Mouse (Mus musculus) stomach, embryonic 16.5 days (tissue): Measurements from ENCODE around the gene Tnks1bp1. TPM values are rescaled to one million over a fixed set of nuclear protein-coding genes. Genes with fewer than 3 reads are reported as not detected.

Experiments used
- ATAC-seq: fragments of 200-750 bp; cut with Nextera tagmentation; 2 replicates; pipeline ENCODE4 v1.8.0; 2017; ENCODE audit warnings: moderate number of reproducible peaks, moderate TSS enrichment; ENCODE audit not compliant: insufficient read depth, low FRiP score
- H3K27ac ChIP-seq: fragments of 300-500 bp; sonication (generic); 2 replicates; pipeline ENCODE4 v1.5.1; 2014; ENCODE audit warnings: low read length
- H3K27me3 ChIP-seq: fragments of 300-500 bp; sonication (generic); 2 replicates; pipeline ENCODE4 v1.6.1; 2014; ENCODE audit warnings: low read length, control low read depth, mixed read lengths; ENCODE audit not compliant: control insufficient read depth, insufficient read depth
- H3K36me3 ChIP-seq: fragments of 300-500 bp; sonication (generic); 2 replicates; pipeline ENCODE4 v1.6.1; 2014; ENCODE audit warnings: low read length; ENCODE audit not compliant: control insufficient read depth, insufficient read depth
- H3K4me1 ChIP-seq: fragments of 300-500 bp; sonication (generic); 2 replicates; pipeline ENCODE4 v1.6.1; 2014; ENCODE audit warnings: low read length, control low read depth, mixed read lengths; ENCODE audit not compliant: control insufficient read depth, insufficient read depth
- H3K4me2 ChIP-seq: fragments of 300-500 bp; sonication (generic); 2 replicates; pipeline ENCODE4 v1.6.1; 2014; ENCODE audit warnings: low read depth, low read length, mixed read lengths
- H3K4me3 ChIP-seq: fragments of 300-500 bp; sonication (generic); replicated peaks from 2 replicates; pipeline ENCODE4 v1.5.1; 2014; ENCODE audit warnings: mild to moderate bottlenecking, low read length
- H3K9ac ChIP-seq: fragments of 300-500 bp; sonication (generic); 2 replicates; pipeline ENCODE4 v1.6.1; 2014; ENCODE audit warnings: low read length
- H3K9me3 ChIP-seq: fragments of 300-500 bp; sonication (generic); replicated peaks from 2 replicates; pipeline ENCODE4 v1.6.1; 2016; ENCODE audit warnings: low read length, control low read depth; ENCODE audit not compliant: control insufficient read depth
- WGBS: fragments of 180-500 bp; shearing (Covaris S2); extraction: QIAGEN DNeasy Blood & Tissue Kit; methylation state at CpG from one replicate; pipeline ENCODE4 v1.1.7; 2014; 5-methylcytosine and 5-hydroxymethylcytosine counted together
- polyA plus RNA-seq: library from polyadenylated mRNA; unstranded; fragments of >200 nt; fragmentation: Nextera tagmentation; extraction: Ambion mirVana; gene quantifications from 2 replicates; pipeline ENCODE4 v1.2.1, GENCODE M21; 2015

Gene Tnks1bp1
- polyA plus RNA-seq, 1 experiment from 2014 or later, result 66.9 TPM

DNA sequence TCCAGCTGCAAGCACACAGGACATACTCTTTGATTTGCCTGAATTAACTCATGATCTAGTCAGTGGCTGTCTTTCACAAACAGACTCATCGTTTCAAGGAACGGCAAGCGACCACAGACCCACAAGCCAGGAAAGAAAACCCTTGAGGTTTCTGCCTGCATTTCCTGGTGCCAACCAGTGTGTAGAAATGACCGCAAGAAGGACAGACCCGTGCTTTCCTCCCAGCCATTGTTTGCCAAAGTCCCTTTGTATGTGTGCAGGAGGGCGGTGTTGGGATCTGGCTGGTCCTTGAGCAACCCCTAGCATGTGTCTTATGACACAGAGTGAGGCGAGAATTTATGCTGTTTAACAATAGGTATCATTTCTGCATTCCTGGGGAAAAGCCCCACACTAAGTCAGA is 13.7 kb upstream of the Tnks1bp1 start:
- no peak overlapping the region for H3K4me2 ChIP-seq
- no peak overlapping the region for H3K27ac ChIP-seq
- no peaks in the 10 kb centered on the region for H3K27me3 ChIP-seq
- H3K4me3 ChIP-seq, result no peak overlapping the region
- no peaks in the 10 kb centered on the region for H3K9me3 ChIP-seq
- H3K9ac ChIP-seq, result peak overlapping the region; percentile 26; the same call in 1 of the 2 replicates
- H3K36me3 ChIP-seq, result no peaks in the 10 kb centered on the region
- WGBS, result 67% methylated on average over 7 of the region's 7 CpGs
- ATAC-seq, result no peak
- peaks cover 14% of the 10 kb centered on the region for H3K4me1 ChIP-seq

DNA sequence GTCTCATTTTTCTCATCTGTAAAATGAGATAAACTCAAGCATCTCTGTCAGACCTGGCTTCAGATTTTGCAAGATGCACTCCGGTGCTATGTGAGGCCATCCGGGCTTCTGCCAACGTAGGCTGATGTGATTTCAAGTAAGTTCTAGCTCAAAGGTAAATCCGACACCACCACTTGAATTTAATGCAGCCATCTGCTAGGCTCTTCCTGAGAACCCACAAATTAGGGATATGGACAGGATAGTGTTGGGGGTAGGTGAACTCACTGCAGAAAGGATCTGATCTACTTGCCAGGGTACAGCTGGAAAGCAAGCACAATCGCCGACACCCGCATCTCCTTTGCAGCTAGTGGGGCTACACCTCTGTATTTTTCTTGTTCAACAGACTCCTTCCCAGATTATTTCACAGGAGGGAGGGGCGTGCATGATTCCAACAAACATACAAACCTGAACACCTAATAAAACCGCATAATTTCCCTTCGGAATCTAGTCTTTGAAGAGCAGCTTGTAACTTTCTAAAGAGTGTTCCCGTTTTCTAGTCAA is 11.2 kb upstream of the Tnks1bp1 start:
- WGBS, result 6% methylated on average over 11 of the region's 11 CpGs
- Histone ChIP-seq H3K27ac (peak overlapping the region; percentile 20; the same call in 1 of the 2 replicates), H3K9ac (peak overlapping the region; percentile 98), H3K9me3 (no peaks in the 10 kb centered on the region), H3K4me2 (peak overlapping the region; percentile 73), H3K36me3 (peaks cover 11% of the 10 kb centered on the region; the same call in 1 of the 2 replicates), H3K4me1 (peaks cover 14% of the 10 kb centered on the region), H3K4me3 (peak overlapping the region; percentile 92), H3K27me3 (no peaks in the 10 kb centered on the region)
- peak; percentile 32; the same call in 1 of the 2 replicates for ATAC-seq

DNA sequence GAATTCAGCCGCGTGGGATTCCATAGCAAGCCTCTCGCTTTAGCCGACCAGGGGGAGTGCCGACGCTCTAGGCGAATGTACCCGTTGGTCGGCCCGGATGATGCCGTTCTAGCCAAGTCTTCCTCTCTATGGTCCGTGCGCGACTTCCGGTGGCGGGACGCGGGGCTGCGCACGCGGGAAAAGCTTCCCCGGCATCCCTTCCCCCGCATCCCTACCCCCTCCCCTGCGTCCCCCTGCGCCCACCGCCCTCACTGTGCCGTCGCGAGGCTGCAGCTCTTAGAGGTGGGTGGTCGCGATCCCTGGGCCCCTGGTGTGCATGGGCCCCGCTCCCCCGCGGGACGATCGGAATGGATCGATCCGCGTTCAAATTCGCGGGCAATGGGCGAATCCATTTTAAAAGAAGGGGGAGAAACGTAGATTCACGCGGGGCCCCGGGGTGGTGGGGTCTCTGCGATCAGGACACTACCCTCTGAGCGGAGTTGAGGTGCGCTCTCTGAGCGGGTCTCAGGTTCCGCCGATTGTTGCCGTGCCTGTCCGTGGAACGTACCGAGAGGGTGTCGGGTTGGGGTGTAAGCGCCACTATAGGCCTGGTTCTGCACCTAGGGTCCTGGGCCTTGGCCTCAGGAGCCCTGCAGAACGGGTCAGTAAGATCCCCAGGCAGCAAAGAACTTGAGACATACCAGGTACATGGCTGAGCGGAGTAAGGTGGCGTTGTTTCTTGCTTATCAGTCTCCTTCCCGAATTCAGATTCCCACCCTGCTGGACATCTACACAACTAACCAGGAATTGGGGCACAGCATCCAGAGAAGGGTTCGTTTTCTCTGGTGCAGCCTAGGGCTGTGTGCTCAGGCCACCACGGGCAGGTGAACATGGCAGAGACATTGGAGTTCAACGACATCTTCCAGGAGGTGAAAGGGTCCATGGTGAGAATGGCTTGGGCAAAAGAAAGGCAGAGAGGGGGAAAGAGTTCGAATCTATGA is 10.5 kb upstream of the Tnks1bp1 start, which contains the start of the genes Ssrp1 and P2rx3:
TSS of gene Ssrp1 (plus strand) at position 188 of the 980 bp plus-strand sequence.
TSS of gene P2rx3 (minus strand) at position 416 of the 980 bp plus-strand sequence.
- Histone ChIP-seq H3K4me2 (peak within 1 kb of the TSS; percentile 73), H3K36me3 (peaks cover 14% of the 10 kb centered on the region; the same call in 1 of the 2 replicates), H3K4me3 (peak within 1 kb of the TSS; percentile 92), H3K9ac (peak within 1 kb of the TSS; percentile 98), H3K9me3 (no peaks in the 10 kb centered on the region), H3K4me1 (peaks cover 14% of the 10 kb centered on the region), H3K27me3 (no peaks in the 10 kb centered on the region), H3K27ac (peak within 1 kb of the TSS; percentile 85)
- under 1% methylated on average over 66 of the region's 66 CpGs for WGBS
- ATAC-seq, result peak; percentile 94

DNA sequence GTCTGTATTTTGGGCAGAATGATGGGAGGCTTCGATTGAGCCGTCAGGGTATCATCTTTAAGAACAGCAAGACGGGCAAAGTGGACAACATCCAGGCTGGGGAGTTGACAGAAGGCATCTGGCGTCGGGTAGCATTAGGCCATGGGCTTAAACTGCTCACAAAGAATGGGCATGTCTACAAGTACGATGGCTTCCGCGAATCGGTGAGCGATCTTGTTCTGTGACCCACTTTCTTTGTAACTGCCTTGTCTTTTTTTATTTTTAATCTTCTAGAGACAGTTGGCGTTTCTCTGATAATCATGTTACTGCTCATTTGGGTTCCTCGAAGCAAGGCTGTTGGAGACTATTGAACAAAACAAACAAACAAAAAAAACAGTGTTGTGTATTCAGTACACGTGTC is 9.5 kb upstream of the Tnks1bp1 start:
- H3K27ac ChIP-seq, result peak overlapping the region; percentile 85; the same call in 1 of the 2 replicates
- H3K9me3 ChIP-seq, result no peaks in the 10 kb centered on the region
- H3K4me1 ChIP-seq, result peaks cover 14% of the 10 kb centered on the region
- H3K9ac ChIP-seq, result peak overlapping the region; percentile 98
- peak overlapping the region; percentile 65 for H3K4me2 ChIP-seq
- peaks cover 22% of the 10 kb centered on the region for H3K36me3 ChIP-seq
- H3K4me3 ChIP-seq, result peak overlapping the region; percentile 92
- no peaks in the 10 kb centered on the region for H3K27me3 ChIP-seq
- no peak for ATAC-seq
- WGBS, result 71% methylated on average over 13 of the region's 13 CpGs

DNA sequence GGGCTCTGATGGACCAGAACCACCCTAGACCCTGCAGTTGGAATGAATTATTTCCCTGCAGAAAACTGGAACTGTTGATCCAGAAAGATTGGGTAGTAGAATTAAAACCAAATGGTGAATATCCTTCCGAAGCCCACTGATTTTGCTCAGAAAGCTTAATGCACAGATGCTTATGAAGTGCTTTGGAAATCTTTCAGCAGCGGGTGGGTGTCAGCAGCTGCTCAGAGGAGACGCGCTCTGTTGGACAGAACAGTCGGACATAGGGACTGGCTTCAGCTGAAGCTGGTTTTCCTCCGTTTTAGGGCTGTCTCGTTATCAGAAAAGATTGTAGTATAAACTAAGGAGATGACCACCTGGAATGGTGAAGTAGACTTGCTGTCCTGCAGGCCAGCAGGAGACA is 4.2 kb upstream of the Tnks1bp1 start:
- Histone ChIP-seq H3K4me2 (no peak overlapping the region), H3K27me3 (no peaks in the 10 kb centered on the region), H3K36me3 (peaks cover 36% of the 10 kb centered on the region), H3K9me3 (no peaks in the 10 kb centered on the region), H3K27ac (no peak overlapping the region), H3K4me3 (no peak overlapping the region), H3K9ac (no peak overlapping the region), H3K4me1 (peaks cover 11% of the 10 kb centered on the region)
- ATAC-seq, result no peak
- WGBS, result 85% methylated on average over 7 of the region's 7 CpGs

DNA sequence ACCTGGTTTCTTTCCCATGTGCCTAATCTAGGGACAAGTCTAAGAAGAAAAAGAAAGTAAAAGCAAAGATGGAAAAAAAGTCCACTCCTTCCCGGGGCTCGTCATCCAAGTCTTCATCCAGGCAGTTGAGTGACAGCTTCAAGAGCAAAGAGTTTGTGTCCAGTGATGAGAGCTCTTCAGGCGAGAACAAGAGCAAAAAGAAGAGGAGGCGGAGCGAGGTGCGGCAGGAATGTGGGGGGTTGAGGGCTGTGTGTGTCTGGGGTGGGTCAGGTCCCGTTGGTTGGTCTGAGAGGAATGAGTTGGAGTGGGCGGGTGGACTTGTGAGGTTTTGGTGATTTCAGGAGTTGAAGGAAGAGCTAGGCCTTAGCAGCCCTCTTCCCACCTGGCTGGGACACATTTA is 1.6 kb upstream of the Tnks1bp1 start:
- ATAC-seq, result no peak
- no peaks in the 10 kb centered on the region for H3K9me3 ChIP-seq
- no peak overlapping the region for H3K9ac ChIP-seq
- no peak overlapping the region for H3K4me2 ChIP-seq
- 75% methylated on average over 8 of the region's 8 CpGs for WGBS
- H3K27ac ChIP-seq, result no peak overlapping the region
- no peak overlapping the region for H3K4me3 ChIP-seq
- no peaks in the 10 kb centered on the region for H3K27me3 ChIP-seq
- peaks cover 32% of the 10 kb centered on the region for H3K4me1 ChIP-seq
- peaks cover 28% of the 10 kb centered on the region for H3K36me3 ChIP-seq

DNA sequence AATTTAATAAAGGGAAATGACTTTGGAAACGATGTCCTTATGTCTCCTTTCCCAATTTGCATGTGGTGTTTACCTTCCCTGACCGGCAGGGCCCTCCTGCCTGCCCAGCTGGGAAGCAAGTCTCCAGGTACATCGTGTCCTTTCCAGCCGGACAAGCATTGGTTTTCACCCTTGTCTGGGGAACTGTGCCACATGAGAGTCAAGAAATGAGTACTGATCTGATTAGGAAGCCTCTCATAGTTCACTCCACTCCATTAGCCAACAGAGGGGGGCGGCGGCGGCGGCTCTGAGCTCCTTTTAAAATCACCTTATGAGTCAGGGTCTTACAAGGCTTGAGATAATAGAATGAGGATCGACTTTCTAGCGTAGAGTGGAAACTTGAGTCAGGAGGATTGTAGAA is 741 bp upstream of the Tnks1bp1 start:
- peaks cover 39% of the 10 kb centered on the region for H3K4me1 ChIP-seq
- H3K4me3 ChIP-seq, result peak overlapping the region; percentile 71
- H3K27ac ChIP-seq, result peak overlapping the region; percentile 97
- peak overlapping the region; percentile 64 for H3K4me2 ChIP-seq
- peak overlapping the region; percentile 85 for H3K9ac ChIP-seq
- H3K27me3 ChIP-seq, result no peaks in the 10 kb centered on the region
- ATAC-seq, result no peak
- no peaks in the 10 kb centered on the region for H3K9me3 ChIP-seq
- H3K36me3 ChIP-seq, result peaks cover 27% of the 10 kb centered on the region
- WGBS, result 39% methylated on average over 10 of the region's 10 CpGs

DNA sequence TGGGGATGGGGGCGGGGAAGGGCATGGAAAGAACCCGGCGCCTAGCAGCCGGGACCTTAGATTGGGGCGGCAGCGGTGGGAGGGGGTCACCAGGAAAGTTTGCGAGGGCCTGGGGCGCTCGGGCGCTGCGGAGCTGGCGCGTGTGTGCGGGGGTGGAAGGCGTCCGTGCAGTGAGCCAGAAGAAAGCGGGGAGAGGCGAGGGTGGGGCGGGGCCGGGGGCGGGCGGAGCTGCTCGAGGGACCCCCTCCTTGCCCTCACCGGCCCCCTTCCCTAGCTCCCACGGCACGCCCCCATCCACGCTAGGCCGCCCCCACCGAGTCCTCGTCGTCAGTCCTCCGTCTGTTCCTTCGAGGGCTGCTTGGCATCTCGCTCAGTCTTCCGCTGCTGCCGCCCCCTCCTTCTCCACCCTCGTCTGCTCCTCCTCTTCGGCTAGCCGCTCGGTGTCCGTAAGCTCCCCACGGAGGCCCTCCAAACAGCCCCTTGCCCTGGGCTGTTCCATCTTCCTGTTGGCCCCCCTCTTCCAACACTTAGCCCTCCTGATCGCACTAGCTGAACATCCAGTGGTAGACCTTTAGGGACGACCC is 438 bp downstream of the Tnks1bp1 start:
- under 1% methylated on average over 39 of the region's 44 CpGs for WGBS
- H3K27ac ChIP-seq, result peak overlapping the region; percentile 97
- no peaks in the 10 kb centered on the region for H3K27me3 ChIP-seq
- H3K4me1 ChIP-seq, result peaks cover 51% of the 10 kb centered on the region
- peak overlapping the region; percentile 85 for H3K9ac ChIP-seq
- ATAC-seq, result peak; percentile 63
- peaks cover 16% of the 10 kb centered on the region for H3K36me3 ChIP-seq
- no peaks in the 10 kb centered on the region for H3K9me3 ChIP-seq
- H3K4me3 ChIP-seq, result peak overlapping the region; percentile 71
- peak overlapping the region; percentile 64 for H3K4me2 ChIP-seq
